In the genomic region with DNA sequence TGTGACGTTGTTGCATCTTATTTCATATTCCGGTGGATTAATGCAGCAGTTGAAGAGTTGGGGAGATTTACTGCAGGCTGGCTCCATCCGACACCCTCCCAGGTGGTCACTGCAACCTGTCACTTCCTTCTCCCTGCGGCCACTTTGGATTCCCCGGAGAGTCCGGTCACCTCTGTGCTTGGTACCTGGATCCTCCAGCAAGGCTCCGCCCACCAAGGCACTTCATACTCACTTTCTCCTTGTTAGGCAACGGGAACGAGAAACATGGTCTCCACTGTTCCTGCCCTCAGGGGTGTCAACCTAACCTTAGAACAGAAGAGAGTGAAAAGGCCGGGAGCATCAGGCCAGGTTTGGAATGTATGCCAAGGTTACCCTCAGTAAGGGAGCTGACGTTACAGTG, we compare ENCODE assay signal across 8 mouse cellular contexts. TPM values are rescaled to one million over a fixed set of nuclear protein-coding genes. Genes with fewer than 3 reads are reported as not detected.
A peak's percentile ranks its signal among the peaks of the same experiment; 100 is the strongest.
DNase-seq lines count a peak whose midpoint lies in the region; ATAC-seq and TF ChIP-seq lines count a peak whose summit lies in the region.

No protein-coding gene starts in this region.

- in situ Hi-C loops in CH12.LX (cut with MboI; ENCODE audit: low pct_ligation_motif_present, low pct_unique_long_range_greater_than_20kb, low sequenced_read_pairs), result no loop called here

- peaks cover 15 to 52% of the 10 kb centered on the region in 2 experiments for H3K4me1 ChIP-seq in CH12.LX (ENCODE audit: control insufficient read depth in 1 of 2, insufficient read depth in 2 of 2)
- peaks cover 37% of the 10 kb centered on the region for H3K4me1 ChIP-seq in embryonic facial prominence, embryonic 12.5 days
- peaks cover 57% of the 10 kb centered on the region for H3K4me1 ChIP-seq in hindbrain, embryonic 10.5 days (replicated peaks)
- H3K4me1 ChIP-seq in limb, embryonic 12.5 days (replicated peaks), result peaks cover 41% of the 10 kb centered on the region
- H3K4me1 ChIP-seq in midbrain, embryonic 13.5 days (replicated peaks), result peaks cover 48% of the 10 kb centered on the region

- peaks cover 10 to 12% of the 10 kb centered on the region in 2 experiments for H3K36me3 ChIP-seq in CH12.LX (replicated peaks in 1 of 2; ENCODE audit: control insufficient read depth in 1 of 2, insufficient read depth in 1 of 2, low read length in 1 of 2)
- peaks cover 9% of the 10 kb centered on the region for H3K36me3 ChIP-seq in embryonic facial prominence, embryonic 12.5 days
- H3K36me3 ChIP-seq in hindbrain, embryonic 10.5 days, result peaks cover 14% of the 10 kb centered on the region
- H3K36me3 ChIP-seq in limb, embryonic 12.5 days, result peaks cover 16% of the 10 kb centered on the region
- H3K36me3 ChIP-seq in midbrain, embryonic 13.5 days, result peaks cover 9% of the 10 kb centered on the region

- WGBS in embryonic facial prominence, embryonic 12.5 days, result 14% methylated on average over 11 of the region's 11 CpGs
- 22% methylated on average over 11 of the region's 11 CpGs for WGBS in hindbrain, embryonic 10.5 days
- WGBS in limb, embryonic 12.5 days, result 10% methylated on average over 11 of the region's 11 CpGs
- WGBS in midbrain, embryonic 13.5 days, result 18% methylated on average over 11 of the region's 11 CpGs

- dilution Hi-C loops in CH12.LX (cut with MboI; ENCODE audit: extremely low pct_ligation_motif_present, extremely low pct_unique_long_range_greater_than_20kb, low sequenced_read_pairs), result no loop called here

- TF ChIP-seq EP300 in CH12.LX (IDR thresholded peaks at IDR 0.05; ENCODE audit: low read length), result no peak

- peak; percentile 70 for DNase-seq in cerebellum, adult 11-12 months
- DNase-seq in CH12.LX (ENCODE audit: extremely low read depth), result no peak
- DNase-seq in hindbrain, embryonic 10.5 days (ENCODE audit: low spot score), result no peak

- no peak for ATAC-seq in cerebellum, adult (ENCODE audit: insufficient number of reproducible peaks, low FRiP score, low TSS enrichment)
- no peak for ATAC-seq in embryonic facial prominence, embryonic 12.5 days (ENCODE audit: insufficient number of reproducible peaks, insufficient read depth, low FRiP score, low TSS enrichment)
- ATAC-seq in limb, embryonic 12.5 days (ENCODE audit: insufficient number of reproducible peaks, insufficient read depth, low FRiP score, low TSS enrichment, low read depth), result no peak
- no peak for ATAC-seq in midbrain, embryonic 13.5 days
- no peak for ATAC-seq in erythroblast, adult 5-6 weeks (replicated peaks; ENCODE audit: low FRiP score, poor library complexity, severe bottlenecking)

- H3K9ac ChIP-seq in CH12.LX (ENCODE audit: insufficient read depth, low read depth), result peak overlapping the region; percentile 96; the same call in 1 of the 2 replicates
- peak overlapping the region; percentile 100 for H3K9ac ChIP-seq in embryonic facial prominence, embryonic 12.5 days
- peak overlapping the region; percentile 100 for H3K9ac ChIP-seq in limb, embryonic 12.5 days (replicated peaks)
- H3K9ac ChIP-seq in midbrain, embryonic 13.5 days (replicated peaks), result peak overlapping the region; percentile 100

- H3K27me3 ChIP-seq in CH12.LX (replicated peaks), result no peaks in the 10 kb centered on the region
- no peaks in the 10 kb centered on the region for H3K27me3 ChIP-seq in embryonic facial prominence, embryonic 12.5 days
- H3K27me3 ChIP-seq in hindbrain, embryonic 10.5 days (ENCODE audit: insufficient read depth, poor library complexity, severe bottlenecking), result peaks cover 10% of the 10 kb centered on the region; the same call in 1 of the 2 replicates
- no peaks in the 10 kb centered on the region for H3K27me3 ChIP-seq in limb, embryonic 12.5 days
- H3K27me3 ChIP-seq in midbrain, embryonic 13.5 days, result no peaks in the 10 kb centered on the region

- H3K27ac ChIP-seq in CH12.LX (ENCODE audit: insufficient read depth, low read depth), result no peak overlapping the region
- peak overlapping the region; percentile 100 for H3K27ac ChIP-seq in embryonic facial prominence, embryonic 12.5 days
- H3K27ac ChIP-seq in hindbrain, embryonic 10.5 days, result peak overlapping the region; percentile 100
- peak overlapping the region; percentile 100 for H3K27ac ChIP-seq in limb, embryonic 12.5 days
- peak overlapping the region; percentile 100 for H3K27ac ChIP-seq in midbrain, embryonic 13.5 days

- no peak for TF ChIP-seq POLR2A in CH12.LX (IDR thresholded peaks at IDR 0.05; ENCODE audit: low read depth, low read length)

- TF ChIP-seq CTCF in CH12.LX (conservative IDR thresholded peaks at IDR 0.05 in 1 of 2, IDR thresholded peaks at IDR 0.05 in 1 of 2; ENCODE audit: low read depth in 2 of 2, low read length in 2 of 2), result no peak

- H3K9me3 ChIP-seq in CH12.LX (replicated peaks; ENCODE audit: low read length), result no peaks in the 10 kb centered on the region
- no peaks in the 10 kb centered on the region for H3K9me3 ChIP-seq in embryonic facial prominence, embryonic 12.5 days
- H3K9me3 ChIP-seq in hindbrain, embryonic 10.5 days, result no peaks in the 10 kb centered on the region
- no peaks in the 10 kb centered on the region for H3K9me3 ChIP-seq in limb, embryonic 12.5 days
- H3K9me3 ChIP-seq in midbrain, embryonic 13.5 days, result no peaks in the 10 kb centered on the region

- TF ChIP-seq RAD21 in CH12.LX (IDR thresholded peaks at IDR 0.05; ENCODE audit: low read depth, low read length), result no peak

- peaks cover 17% of the 10 kb centered on the region for H3K79me2 ChIP-seq in CH12.LX (replicated peaks; ENCODE audit: control insufficient read depth, extremely low read depth, insufficient read depth, poor library complexity, severe bottlenecking)

- peak overlapping the region; percentile 2 to 98 (median 19) for H3K4me3 ChIP-seq in CH12.LX (replicated peaks in 1 of 3; ENCODE audit: low read depth in 2 of 3, low read length in 2 of 3, poor library complexity in 1 of 3)
- H3K4me3 ChIP-seq in embryonic facial prominence, embryonic 12.5 days, result peak overlapping the region; percentile 100
- peak overlapping the region; percentile 100 for H3K4me3 ChIP-seq in hindbrain, embryonic 10.5 days
- H3K4me3 ChIP-seq in limb, embryonic 12.5 days (replicated peaks), result peak overlapping the region; percentile 100
- peak overlapping the region; percentile 100 for H3K4me3 ChIP-seq in midbrain, embryonic 13.5 days (replicated peaks)

- H3K4me2 ChIP-seq in CH12.LX (ENCODE audit: insufficient read depth, low read depth, poor library complexity, severe bottlenecking), result peak overlapping the region; percentile 78
- peak overlapping the region; percentile 92 for H3K4me2 ChIP-seq in embryonic facial prominence, embryonic 12.5 days (replicated peaks)
- H3K4me2 ChIP-seq in limb, embryonic 12.5 days, result peak overlapping the region; percentile 90
- H3K4me2 ChIP-seq in midbrain, embryonic 13.5 days (replicated peaks), result peak overlapping the region; percentile 85

TF ChIP-seq in CH12.LX, 34 proteins besides CTCF, POLR2A, EP300 and RAD21:
- TF ChIP-seq E2F4 (IDR thresholded peaks at IDR 0.05; ENCODE audit: insufficient replicate concordance, low read depth, low read length) (no peak), MAX (IDR thresholded peaks at IDR 0.05; ENCODE audit: low read length) (no peak), MAFK (IDR thresholded peaks at IDR 0.05; ENCODE audit: insufficient replicate concordance, low read length) (no peak), KAT2A (IDR thresholded peaks at IDR 0.05; ENCODE audit: insufficient replicate concordance, low read length) (no peak), UBTF (IDR thresholded peaks at IDR 0.05; ENCODE audit: low read depth, low read length) (no peak), MYC (IDR thresholded peaks at IDR 0.05; ENCODE audit: low read depth, low read length) (no peak), MAZ (IDR thresholded peaks at IDR 0.05; ENCODE audit: low read depth, low read length) (no peak), SMC3 (IDR thresholded peaks at IDR 0.05; ENCODE audit: low read depth, low read length) (no peak), ZMIZ1 (IDR thresholded peaks at IDR 0.05; ENCODE audit: low read depth, low read length) (no peak)

RNA-seq across cellular contexts. Expression of gene Actg1, which starts 2.4 kb away (rescaled TPM):
- total RNA-seq in CH12.LX (2012; rRNA removed) (1,832 and 2,176 TPM in 2 replicates), CH12.LX (2014; rRNA removed) (2,424 and 2,484 TPM in 2 replicates)
- 3,554 and 4,362 TPM in 2 replicates for polyA plus RNA-seq in CH12.LX (2012; ENCODE audit: insufficient read length, low read depth)
- polyA plus RNA-seq in embryonic facial prominence, embryonic 12.5 days (2016; fragmentation: Nextera tagmentation; extraction: Ambion mirVana), result 3,148 and 3,183 TPM in 2 replicates
- polyA plus RNA-seq in hindbrain, embryonic 10.5 days (2016; fragmentation: Nextera tagmentation; extraction: Ambion mirVana), result 3,119 and 3,536 TPM in 2 replicates
- polyA plus RNA-seq in limb, embryonic 12.5 days (2016; fragmentation: Nextera tagmentation; extraction: Ambion mirVana), result 2,805 and 2,814 TPM in 2 replicates
- 3,928 and 4,113 TPM in 2 replicates for polyA plus RNA-seq in midbrain, embryonic 13.5 days (2015; fragmentation: Nextera tagmentation; extraction: Ambion mirVana)
- total RNA-seq in erythroblast, adult 5-6 weeks (2015; ENCODE audit: low replicate concordance), result 637 and 655 TPM in 2 replicates
- 301 and 341 TPM in 2 replicates for total RNA-seq in erythroblast, adult 5-6 weeks (2017; ENCODE audit: low replicate concordance)

RNA-seq across cellular contexts. Expression of gene Fscn2, which starts 10.6 kb away (rescaled TPM):
- total RNA-seq in CH12.LX (2012; rRNA removed), result 0.25 TPM in 1 of 2 replicates, not detected in the other
- total RNA-seq in CH12.LX (2014; rRNA removed), result not detected in 2 replicates
- not detected in 2 replicates for polyA plus RNA-seq in CH12.LX (2012; ENCODE audit: insufficient read length, low read depth)
- 0.61 and 0.78 TPM in 2 replicates for polyA plus RNA-seq in embryonic facial prominence, embryonic 12.5 days (2016; fragmentation: Nextera tagmentation; extraction: Ambion mirVana)
- polyA plus RNA-seq in hindbrain, embryonic 10.5 days (2016; fragmentation: Nextera tagmentation; extraction: Ambion mirVana), result 0.50 and 0.77 TPM in 2 replicates
- 0.64 TPM in 2 replicates for polyA plus RNA-seq in limb, embryonic 12.5 days (2016; fragmentation: Nextera tagmentation; extraction: Ambion mirVana)
- polyA plus RNA-seq in midbrain, embryonic 13.5 days (2015; fragmentation: Nextera tagmentation; extraction: Ambion mirVana), result 1.9 and 2.2 TPM in 2 replicates
- not detected in 2 replicates for total RNA-seq in erythroblast, adult 5-6 weeks (2015; ENCODE audit: low replicate concordance)
- total RNA-seq in erythroblast, adult 5-6 weeks (2017; ENCODE audit: low replicate concordance), result not detected in 2 replicates

RNA-seq across cellular contexts. Expression of gene Faap100, which starts 27.9 kb away (rescaled TPM):
- total RNA-seq in CH12.LX (2012; rRNA removed) (17.7 and 19.6 TPM in 2 replicates), CH12.LX (2014; rRNA removed) (6.6 and 7.7 TPM in 2 replicates)
- 13.1 and 14.3 TPM in 2 replicates for polyA plus RNA-seq in CH12.LX (2012; ENCODE audit: insufficient read length, low read depth)
- 44.6 and 48.3 TPM in 2 replicates for polyA plus RNA-seq in embryonic facial prominence, embryonic 12.5 days (2016; fragmentation: Nextera tagmentation; extraction: Ambion mirVana)
- 38.0 and 45.9 TPM in 2 replicates for polyA plus RNA-seq in hindbrain, embryonic 10.5 days (2016; fragmentation: Nextera tagmentation; extraction: Ambion mirVana)
- polyA plus RNA-seq in limb, embryonic 12.5 days (2016; fragmentation: Nextera tagmentation; extraction: Ambion mirVana), result 38.0 and 40.0 TPM in 2 replicates
- polyA plus RNA-seq in midbrain, embryonic 13.5 days (2015; fragmentation: Nextera tagmentation; extraction: Ambion mirVana), result 80.9 and 81.1 TPM in 2 replicates
- 0.96 and 3.6 TPM in 2 replicates for total RNA-seq in erythroblast, adult 5-6 weeks (2015; ENCODE audit: low replicate concordance)
- total RNA-seq in erythroblast, adult 5-6 weeks (2017; ENCODE audit: low replicate concordance), result 1.4 and 2.9 TPM in 2 replicates

Comparison
In these comparisons a context has a peak if more than half of its experiments do, and no peak if none do; other contexts are left out.
1. H3K4me3 ChIP-seq: peak in every context shown above with its lines; median percentile 100 in embryonic facial prominence, embryonic 12.5 days; 100 in hindbrain, embryonic 10.5 days; 100 in limb, embryonic 12.5 days; 100 in midbrain, embryonic 13.5 days; 19 in CH12.LX.